24 mouse cellular contexts compared by ENCODE assay signal in genomic region chr11:72293116-72293515, GRCm38 (mm10). TPM values are rescaled to one million over a fixed set of nuclear protein-coding genes. Genes with fewer than 3 reads are reported as not detected.
A peak's percentile ranks its signal among the peaks of the same experiment; 100 is the strongest.
DNase-seq lines count a peak whose midpoint lies in the region; TF ChIP-seq lines count a peak whose summit lies in the region.
"Had no signal": no experiment of that assay in that cellular context is flagged by ENCODE, and none has a peak within 500 bp of the region (broad histone marks: within the 10 kb centered on the region; RNA-seq: fewer than 3 reads in every experiment).

No protein-coding gene starts in this region.

- intact Hi-C loops in heart, postnatal 14 days (cut with DNase I): no loop called here

- H3K36me3 ChIP-seq in liver, adult 2 months (ENCODE audit: control insufficient read depth, insufficient read depth, low read length): no peaks in the 10 kb centered on the region
- H3K36me3 ChIP-seq: G1E had no signal

- H3K4me1 ChIP-seq in liver, adult 2 months (ENCODE audit: control insufficient read depth, insufficient read depth, low read length): no peaks in the 10 kb centered on the region

- DNase-seq in heart, adult 11 months: peak; percentile 53
- DNase-seq in heart, postnatal 14 days: no peak
- DNase-seq in liver, adult 2 months (ENCODE audit: extremely low read depth, low read depth, low spot score): peak; percentile 53
- no peak for DNase-seq in liver
- DNase-seq: adrenal gland, adult 2 months; adrenal gland, adult 8-10 months; adrenal gland, postnatal 10 days; adrenal gland, postnatal 14 days; adrenal gland, postnatal 25 days; adrenal gland, postnatal 36 days; B cell, adult 2 months; cerebellum, adult 11 months; cerebellum, adult 11-12 months; cerebellum, adult 18-20 months had no signal

- no peak for TF ChIP-seq POLR2A in liver, adult 2 months (IDR thresholded peaks at IDR 0.05; ENCODE audit: extremely low read depth, insufficient read depth, low read length)

- H3K27me3 ChIP-seq in liver, adult 2 months (ENCODE audit: control insufficient read depth, insufficient read depth, low read length): no peaks in the 10 kb centered on the region
- H3K27me3 ChIP-seq: Patski had no signal

- H3K27ac ChIP-seq in liver, adult 2 months (replicated peaks; ENCODE audit: insufficient read depth, low read depth, low read length): no peak overlapping the region

- H3K9ac ChIP-seq in liver, adult 2 months (ENCODE audit: low read depth, low read length): no peak overlapping the region

- no peaks in the 10 kb centered on the region for H3K79me2 ChIP-seq in liver, adult 2 months (ENCODE audit: control insufficient read depth, insufficient read depth, low read length)

- no peak overlapping the region for H3K4me3 ChIP-seq in liver, adult 2 months (ENCODE audit: insufficient read depth, low read depth, low read length)

- 60% methylated on average over 2 of the region's 2 CpGs for WGBS in liver, adult 2 months

- no peak for TF ChIP-seq CTCF in liver, adult 2 months (IDR thresholded peaks at IDR 0.05; ENCODE audit: low read depth, low read length)

RNA-seq across cellular contexts. Expression of gene Xaf1, which starts 8.3 kb away (rescaled TPM):
- 10 to 100 TPM in 1 of 2 experiments, 1 to 10 TPM in 1; 8.9 to 10.7 TPM for total RNA-seq in heart, postnatal 14 days (2021)
- total RNA-seq in liver, adult 2 months (2014; rRNA removed): 5.2 and 7.4 TPM in 2 replicates
- polyA plus RNA-seq in liver, adult 2 months (2012; rRNA removed): 15.5 and 17.6 TPM in 2 replicates

RNA-seq across cellular contexts. Expression of gene Fbxo39, which starts 21.1 kb away (rescaled TPM):
- total RNA-seq in heart, postnatal 14 days (2021): not detected
- total RNA-seq in liver, adult 2 months (2014; rRNA removed): not detected in 2 replicates
- polyA plus RNA-seq in liver, adult 2 months (2012; rRNA removed): not detected in 2 replicates
- total RNA-seq: adrenal gland, adult 18-20 months; adrenal gland, adult 2 months; adrenal gland, adult 8-10 months; adrenal gland, postnatal 10 days; adrenal gland, postnatal 14 days; adrenal gland, postnatal 36 days; adrenal gland, postnatal 4 days; CH12.LX; MEL had no signal
- polyA plus RNA-seq: brain, embryonic 14.5 days; C2C12; G1E; Patski had no signal

RNA-seq across cellular contexts. Expression of gene Slc13a5, which starts 26.1 kb away (rescaled TPM):
- total RNA-seq in heart, postnatal 14 days (2021): not detected
- 0.94 and 1.1 TPM in 2 replicates for total RNA-seq in liver, adult 2 months (2014; rRNA removed)
- polyA plus RNA-seq in liver, adult 2 months (2012; rRNA removed): 1.4 and 1.6 TPM in 2 replicates
- total RNA-seq: adrenal gland, adult 18-20 months; CH12.LX; MEL had no signal
- polyA plus RNA-seq: activated CD4-positive, CD25-positive, alpha-beta regulatory T cell, adult 4 months; CD4-positive, CD25-positive, alpha-beta regulatory T cell, adult 4 months; G1E had no signal

Comparison
In these comparisons a context has a peak if more than half of its experiments do, and no peak if none do; other contexts are left out.
1. DNase-seq: peak in heart, adult 11 months (single experiment) and liver, adult 2 months (single experiment); none in heart, postnatal 14 days (0 of 2) and liver (single experiment).